Mouse (Mus musculus) kidney, adult 2 months (tissue): ENCODE measurements around the gene Abr. TPM values are rescaled to one million over a fixed set of nuclear protein-coding genes. Genes with fewer than 3 reads are reported as not detected.

Experiments used
- DNase-seq: peaks from one replicate; pipeline ENCODE4 v3.0.0; 2021
- H3K27ac ChIP-seq: fragments of 200-500 bp; 2 replicates; pipeline ENCODE4 v1.5.1; 2012; ENCODE audit warnings: low read depth, low read length, control low read depth, inconsistent platforms; ENCODE audit not compliant: insufficient read depth
- H3K27me3 ChIP-seq: fragments of 200-500 bp; replicated peaks from 2 replicates; pipeline ENCODE4 v1.6.1; 2012; ENCODE audit warnings: mild to moderate bottlenecking, moderate library complexity, low read length, inconsistent platforms; ENCODE audit not compliant: control insufficient read depth, insufficient read depth
- H3K36me3 ChIP-seq: fragments of 200-500 bp; 2 replicates; pipeline ENCODE4 v1.6.1; 2012; ENCODE audit warnings: mild to moderate bottlenecking, moderate library complexity, low read length, inconsistent platforms; ENCODE audit not compliant: control insufficient read depth, insufficient read depth
- H3K4me1 ChIP-seq: fragments of 200-500 bp; 2 replicates; pipeline ENCODE4 v1.6.1; 2011; ENCODE audit warnings: low read length; ENCODE audit not compliant: control insufficient read depth, insufficient read depth
- H3K4me3 ChIP-seq: fragments of 200-500 bp; 2 replicates; pipeline ENCODE4 v1.5.1; 2011; ENCODE audit warnings: mild to moderate bottlenecking, low read depth, low read length, control low read depth; ENCODE audit not compliant: insufficient read depth
- CTCF ChIP-seq: fragments of 200-500 bp; conservative IDR thresholded peaks from 2 replicates; pipeline ENCODE4 v1.5.1; 2011; ENCODE audit warnings: low read depth, mild to moderate bottlenecking, control low read depth, low read length, moderate library complexity, mixed read lengths; ENCODE audit not compliant: insufficient read depth, insufficient read length
- POLR2A ChIP-seq: fragments of 200-500 bp; IDR thresholded peaks from one replicate; pipeline ENCODE4 v1.6.1; 2011; ENCODE audit warnings: low read depth, low read length, control low read depth
- WGBS: fragments of 180-500 bp; shearing (Covaris S2); methylation state at CpG from one replicate; pipeline ENCODE4 v1.1.7; 2018; 5-methylcytosine and 5-hydroxymethylcytosine counted together
- polyA plus RNA-seq: library from polyadenylated mRNA; depleted of rRNA; stranded (reverse); fragments of >200 nt; gene quantifications from 2 replicates; pipeline ENCODE4 v1.2.3, GENCODE M21; 2012

The Abr gene
- polyA plus RNA-seq, 1 experiment = 33.2 TPM

DNA sequence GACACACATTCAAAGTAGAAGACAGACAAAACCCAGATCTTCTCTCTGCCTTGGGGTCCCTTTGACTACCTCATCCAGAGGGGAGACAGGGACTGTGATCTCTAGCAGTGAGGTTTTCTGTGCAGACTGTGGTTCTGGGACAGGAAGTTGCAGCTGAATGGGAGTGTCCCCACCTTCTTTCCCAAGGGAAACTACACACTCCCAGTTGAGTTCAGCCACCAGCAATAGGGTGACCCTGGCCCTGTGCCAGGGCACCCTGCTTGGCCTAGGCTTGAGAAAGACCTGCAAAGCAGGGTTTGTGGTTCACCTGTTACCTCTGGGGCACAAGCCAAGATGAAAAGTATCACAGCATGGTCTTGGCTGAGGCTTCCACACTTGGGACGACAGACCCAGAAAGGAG lies 117.0 kb downstream of the Abr start:
- no peak for TF ChIP-seq POLR2A
- TF ChIP-seq CTCF = no peak
- WGBS = 80% methylated on average over 1 of the region's 1 CpGs
- H3K4me1 ChIP-seq = 0 out of 2 replicates have a peak, but pooled peaks cover 2% of the 10 kb centered on the region
- no peaks in the 10 kb centered on the region for H3K27me3 ChIP-seq
- H3K27ac ChIP-seq = no peak overlapping the region
- H3K36me3 ChIP-seq = no peaks in the 10 kb centered on the region
- DNase-seq = no peak
- no peak overlapping the region for H3K4me3 ChIP-seq

DNA sequence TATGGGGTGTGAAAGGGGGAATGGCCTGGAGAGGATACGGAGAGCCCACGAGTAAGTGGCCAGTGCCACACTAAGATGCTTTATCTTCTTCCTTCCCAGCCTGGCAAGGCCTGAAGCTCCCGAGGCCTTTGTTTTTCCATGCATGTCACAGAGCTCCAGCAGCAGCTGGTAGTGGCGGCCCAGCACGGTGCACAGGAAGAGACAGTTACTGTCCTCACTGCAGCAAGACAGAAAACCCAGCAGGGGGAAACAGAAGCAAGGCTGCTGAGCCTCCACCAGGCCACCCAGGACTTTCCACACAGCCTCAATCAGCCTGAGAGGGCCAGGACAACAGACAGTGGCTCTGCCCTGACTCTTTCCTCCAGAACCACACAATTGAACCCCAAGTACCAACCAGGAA lies 118.1 kb downstream of the Abr start:
- H3K27ac ChIP-seq = no peak overlapping the region
- 66% methylated on average over 5 of the region's 5 CpGs for WGBS

DNA sequence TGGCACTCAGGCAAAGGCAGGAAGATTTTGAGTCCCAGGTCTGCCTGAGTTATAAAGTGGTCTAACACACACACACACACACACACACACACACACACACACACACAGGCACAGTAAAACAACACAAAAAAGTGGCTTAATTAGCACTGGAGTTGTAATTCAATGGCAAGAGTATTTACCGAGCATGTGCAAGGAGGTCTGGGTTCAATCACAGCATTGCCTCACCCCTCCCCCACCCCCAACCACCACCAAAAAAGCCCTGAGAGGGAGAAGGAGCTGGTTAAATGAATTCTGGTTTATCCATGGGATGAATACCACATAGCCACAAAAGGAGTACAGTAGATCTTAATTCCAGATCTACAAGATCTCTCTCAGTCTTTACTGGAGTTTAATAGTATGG lies 122.1 kb downstream of the Abr start:
- no peak overlapping the region for H3K4me3 ChIP-seq
- DNase-seq = no peak
- no peak for TF ChIP-seq POLR2A
- TF ChIP-seq CTCF = no peak
- 50% methylated on average over 1 of the region's 1 CpGs for WGBS
- no peaks in the 10 kb centered on the region for H3K36me3 ChIP-seq
- H3K4me1 ChIP-seq = peaks cover 2% of the 10 kb centered on the region; the same call in 1 of the 2 replicates
- H3K27ac ChIP-seq = no peak overlapping the region
- no peaks in the 10 kb centered on the region for H3K27me3 ChIP-seq

More for the DNA sequence above, 118.1 kb downstream of the Abr start:
- Histone ChIP-seq H3K36me3 (no peaks in the 10 kb centered on the region), H3K27me3 (no peaks in the 10 kb centered on the region), H3K4me1 (0 out of 2 replicates have a peak, but pooled peaks cover 2% of the 10 kb centered on the region), H3K4me3 (no peak overlapping the region)
- no peak for DNase-seq
- TF ChIP-seq CTCF = no peak
- TF ChIP-seq POLR2A = no peak

DNA sequence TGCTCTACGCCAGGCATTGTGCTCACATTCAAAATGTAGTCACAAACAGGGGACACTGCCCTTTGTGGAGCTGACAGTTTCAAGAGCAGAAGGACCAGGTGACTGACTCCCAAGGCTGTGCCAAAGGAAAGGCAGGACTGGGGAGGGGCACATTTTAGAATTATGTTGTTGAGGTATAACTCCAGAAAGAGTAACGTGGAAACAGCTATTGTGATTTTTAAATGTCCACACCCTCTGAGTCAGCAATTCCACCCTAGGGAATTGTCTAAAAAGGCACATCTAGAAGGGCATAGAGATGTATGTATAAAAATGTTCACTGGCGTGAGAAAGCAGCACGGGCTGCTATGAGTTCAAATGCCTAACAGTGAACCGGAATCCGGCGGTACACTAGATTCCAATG lies 122.5 kb downstream of the Abr start:
- no peak for TF ChIP-seq POLR2A
- TF ChIP-seq CTCF = no peak
- peak; percentile 51 for DNase-seq
- Histone ChIP-seq H3K4me3 (no peak overlapping the region), H3K4me1 (no peaks in the 10 kb centered on the region; the same call in 1 of the 2 replicates), H3K36me3 (no peaks in the 10 kb centered on the region), H3K27ac (no peak overlapping the region), H3K27me3 (no peaks in the 10 kb centered on the region)
- WGBS = 69% methylated on average over 7 of the region's 7 CpGs

DNA sequence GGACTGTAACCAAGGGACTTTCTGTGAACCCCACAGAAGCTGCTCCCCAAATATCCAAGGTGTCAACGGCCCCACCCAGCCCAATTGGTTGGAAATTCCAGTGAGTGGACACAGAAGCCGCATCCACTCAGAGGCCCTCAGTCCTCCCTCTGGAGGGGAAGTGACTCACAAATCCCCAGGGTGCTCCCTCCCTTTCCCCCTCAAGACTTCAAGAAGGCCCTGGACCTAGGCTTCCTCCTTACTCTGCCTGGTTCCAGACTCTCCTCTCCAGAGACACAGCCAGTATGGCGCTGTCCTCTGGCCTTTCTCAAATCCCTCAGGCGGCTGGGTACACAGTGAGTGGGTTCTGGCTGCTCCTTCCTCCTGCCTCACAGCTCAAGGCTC lies 124.4 kb downstream of the Abr start:
- no peak for TF ChIP-seq CTCF
- no peak for TF ChIP-seq POLR2A
- H3K27me3 ChIP-seq = no peaks in the 10 kb centered on the region
- DNase-seq = no peak
- 69% methylated on average over 4 of the region's 4 CpGs for WGBS
- H3K4me1 ChIP-seq = peaks cover 11% of the 10 kb centered on the region; the same call in 1 of the 2 replicates
- H3K4me3 ChIP-seq = no peak overlapping the region
- peak overlapping the region; percentile 29; the same call in 1 of the 2 replicates for H3K27ac ChIP-seq
- H3K36me3 ChIP-seq = no peaks in the 10 kb centered on the region

DNA sequence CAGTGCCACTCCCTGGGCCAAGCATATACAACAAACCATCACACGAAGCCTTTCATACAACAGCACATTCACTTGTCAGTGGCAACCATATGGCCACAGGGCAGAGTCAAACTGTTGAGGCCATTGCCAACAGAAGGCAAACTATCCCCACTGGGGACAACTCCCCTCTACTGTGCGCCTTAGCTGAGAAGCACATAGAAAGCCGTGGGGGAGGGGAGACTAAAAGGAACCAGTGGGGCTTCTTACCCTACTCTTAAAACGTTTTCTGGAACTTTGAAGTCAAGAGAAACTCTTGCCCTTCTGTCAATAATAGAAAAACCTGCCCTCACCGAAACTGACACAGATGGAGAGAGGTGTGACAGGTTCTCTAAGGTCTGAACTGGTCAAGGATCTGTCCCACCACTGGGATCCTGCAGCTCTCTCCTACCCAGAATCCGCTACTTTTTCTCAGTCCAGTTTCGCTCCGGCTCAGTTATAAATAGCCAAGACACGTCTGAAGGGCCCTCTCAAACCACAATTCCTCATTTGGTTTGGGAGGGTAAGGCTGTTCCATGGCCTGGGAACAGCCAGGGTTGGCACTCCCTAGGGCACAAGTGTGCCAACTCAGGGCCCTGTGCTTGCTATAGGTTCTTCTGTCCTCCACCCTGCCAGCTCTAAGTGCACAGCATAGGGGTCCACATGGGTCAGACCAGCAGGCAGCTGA lies 124.9 kb downstream of the Abr start:
- H3K4me1 ChIP-seq = peaks cover 11% of the 10 kb centered on the region; the same call in 1 of the 2 replicates
- no peak overlapping the region for H3K4me3 ChIP-seq
- DNase-seq = no peak
- no peaks in the 10 kb centered on the region for H3K27me3 ChIP-seq
- TF ChIP-seq CTCF (no peak), POLR2A (no peak)
- no peaks in the 10 kb centered on the region for H3K36me3 ChIP-seq
- peak overlapping the region; percentile 29; the same call in 1 of the 2 replicates for H3K27ac ChIP-seq
- WGBS = 87% methylated on average over 9 of the region's 9 CpGs

DNA sequence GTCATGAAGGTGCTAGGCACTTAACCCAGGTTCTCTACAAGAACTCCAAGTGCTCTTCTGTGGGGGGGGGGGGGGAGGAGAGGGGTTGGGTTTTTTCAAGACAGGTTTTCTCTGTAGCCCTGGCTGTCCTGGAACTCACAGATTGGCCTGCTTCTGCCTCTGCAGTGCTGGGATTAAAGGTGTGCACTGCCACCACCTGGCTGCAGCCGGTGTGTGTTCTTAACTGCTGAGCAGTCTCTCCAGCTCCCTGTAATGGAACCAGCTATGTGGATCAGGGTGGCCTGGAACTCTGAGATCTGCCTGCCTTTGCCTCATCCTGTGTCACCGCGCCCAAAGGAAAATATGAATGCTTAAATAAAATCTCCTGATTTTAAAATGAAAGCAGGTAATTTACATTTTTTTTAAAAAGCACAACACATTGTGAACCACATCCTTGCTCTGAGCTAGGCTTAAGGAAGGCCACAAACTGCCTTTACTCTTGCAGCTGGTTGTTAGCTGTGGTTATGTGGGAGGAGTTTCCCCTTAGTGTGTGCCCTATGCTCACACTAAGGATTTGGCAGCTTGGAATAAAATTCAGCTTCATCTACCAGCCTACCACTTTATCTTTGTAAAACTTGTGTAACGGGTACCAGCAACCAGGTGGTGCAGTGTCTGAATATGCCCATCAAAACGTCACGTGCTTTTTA lies 125.9 kb downstream of the Abr start:
- no peak overlapping the region for H3K27ac ChIP-seq
- no peaks in the 10 kb centered on the region for H3K27me3 ChIP-seq
- H3K4me3 ChIP-seq = no peak overlapping the region
- peak; percentile 81 for TF ChIP-seq CTCF
- no peak for TF ChIP-seq POLR2A
- H3K36me3 ChIP-seq = no peaks in the 10 kb centered on the region
- H3K4me1 ChIP-seq = peaks cover 11% of the 10 kb centered on the region; the same call in 1 of the 2 replicates
- WGBS = 69% methylated on average over 6 of the region's 6 CpGs
- DNase-seq = peak; percentile 74
